Mouse (Mus musculus) embryonic facial prominence, embryonic 15.5 days (tissue): ENCODE results near the gene Epn3. TPM values are rescaled to one million over a fixed set of nuclear protein-coding genes. Genes with fewer than 3 reads are reported as not detected.

ENCODE experiments used
- ATAC-seq: fragments of 200-750 bp; cut with Nextera tagmentation; 2 replicates; pipeline ENCODE4 v1.8.0; 2017; ENCODE audit warnings: low read depth, moderate TSS enrichment; ENCODE audit not compliant: insufficient number of reproducible peaks, low FRiP score, low TSS enrichment
- H3K27ac ChIP-seq: fragments of 300-500 bp; sonication (generic); replicated peaks from 2 replicates; pipeline ENCODE4 v1.5.1; 2015; ENCODE audit warnings: mild to moderate bottlenecking, inconsistent platforms
- H3K27me3 ChIP-seq: fragments of 300-500 bp; sonication (generic); 2 replicates; pipeline ENCODE4 v1.6.1; 2015; ENCODE audit warnings: inconsistent platforms
- H3K36me3 ChIP-seq: fragments of 300-500 bp; sonication (generic); 2 replicates; pipeline ENCODE4 v1.6.1; 2015; ENCODE audit warnings: mild to moderate bottlenecking, inconsistent platforms
- H3K4me1 ChIP-seq: fragments of 300-500 bp; sonication (generic); 2 replicates; pipeline ENCODE4 v1.6.1; 2015; ENCODE audit warnings: inconsistent platforms
- H3K4me2 ChIP-seq: fragments of 300-500 bp; sonication (generic); replicated peaks from 2 replicates; pipeline ENCODE4 v1.6.1; 2015; ENCODE audit warnings: mild to moderate bottlenecking, inconsistent platforms
- H3K4me3 ChIP-seq: fragments of 300-500 bp; sonication (generic); replicated peaks from 2 replicates; pipeline ENCODE4 v1.5.1; 2015; ENCODE audit warnings: mild to moderate bottlenecking, inconsistent platforms
- H3K9ac ChIP-seq: fragments of 300-500 bp; sonication (generic); 2 replicates; pipeline ENCODE4 v1.6.1; 2015; ENCODE audit warnings: inconsistent platforms
- H3K9me3 ChIP-seq: fragments of 300-500 bp; sonication (generic); replicated peaks from 2 replicates; pipeline ENCODE4 v1.6.1; 2016; ENCODE audit warnings: inconsistent platforms
- WGBS: fragments of 180-500 bp; shearing (Covaris S2); methylation state at CpG from one replicate; pipeline ENCODE4 v1.1.7; 2015; 5-methylcytosine and 5-hydroxymethylcytosine counted together
- polyA plus RNA-seq: library from polyadenylated mRNA; unstranded; fragments of >200 nt; fragmentation: Nextera tagmentation; extraction: Ambion mirVana; gene quantifications from 2 replicates; pipeline ENCODE4 v1.2.1, GENCODE M21; 2015

Epn3 gene
- polyA plus RNA-seq, 1 experiment from 2014 or later, result 11.7 TPM

GRCm38 (mm10) chr11:94533171-94533570, 33.4 kb upstream of the Epn3 start:
- no peak overlapping the region for H3K4me2 ChIP-seq
- H3K9me3 ChIP-seq, result no peaks in the 10 kb centered on the region
- H3K36me3 ChIP-seq, result no peaks in the 10 kb centered on the region
- no peak overlapping the region for H3K4me3 ChIP-seq
- ATAC-seq, result no peak
- H3K9ac ChIP-seq, result no peak overlapping the region
- H3K27ac ChIP-seq, result no peak overlapping the region
- peaks cover 7% of the 10 kb centered on the region; the same call in 1 of the 2 replicates for H3K4me1 ChIP-seq
- WGBS, result 82% methylated on average over 8 of the region's 8 CpGs
- no peaks in the 10 kb centered on the region for H3K27me3 ChIP-seq

- no peak for ATAC-seq
- no peak overlapping the region for H3K27ac ChIP-seq
Measured at GRCm38 (mm10) chr11:94528879-94529278, 29.1 kb upstream of the Epn3 start.

GRCm38 (mm10) chr11:94526171-94526879, 26.6 kb upstream of the Epn3 start:
- Histone ChIP-seq H3K27me3 (no peaks in the 10 kb centered on the region), H3K36me3 (no peaks in the 10 kb centered on the region), H3K4me1 (peaks cover 24% of the 10 kb centered on the region; the same call in 1 of the 2 replicates), H3K4me2 (no peak overlapping the region), H3K4me3 (no peak overlapping the region), H3K9me3 (no peaks in the 10 kb centered on the region), H3K9ac (no peak overlapping the region), H3K27ac (0 out of 2 replicates have a peak overlapping the region, but pooled peaks have one; percentile 9)
- 32% methylated on average over 9 of the region's 9 CpGs for WGBS
- ATAC-seq, result peak; percentile 58

More at GRCm38 (mm10) chr11:94528879-94529278, 29.1 kb upstream of the Epn3 start:
- Histone ChIP-seq H3K9ac (no peak overlapping the region), H3K4me2 (no peak overlapping the region), H3K4me1 (peaks cover 17% of the 10 kb centered on the region; the same call in 1 of the 2 replicates), H3K36me3 (no peaks in the 10 kb centered on the region), H3K27me3 (no peaks in the 10 kb centered on the region), H3K9me3 (no peaks in the 10 kb centered on the region), H3K4me3 (no peak overlapping the region)
- 36% methylated on average over 3 of the region's 3 CpGs for WGBS

- Histone ChIP-seq H3K36me3 (no peaks in the 10 kb centered on the region), H3K4me1 (peaks cover 26% of the 10 kb centered on the region; the same call in 1 of the 2 replicates), H3K4me3 (peak within 1 kb of the TSS; percentile 47), H3K9me3 (no peaks in the 10 kb centered on the region), H3K4me2 (peak within 1 kb of the TSS; percentile 83), H3K9ac (peak within 1 kb of the TSS; percentile 21; the same call in 1 of the 2 replicates), H3K27me3 (no peaks in the 10 kb centered on the region), H3K27ac (no peak within 1 kb of the TSS)
- WGBS, result 2% methylated on average over 42 of the region's 42 CpGs
- ATAC-seq, result 0 out of 2 replicates have a peak, but pooled peaks have one; percentile 32
Measured at GRCm38 (mm10) chr11:94521219-94521843, 21.6 kb upstream of the Epn3 start, which contains the start of gene Mycbpap. Gene Mycbpap (minus strand): TSS chr11:94521742.

- Histone ChIP-seq H3K4me2 (no peak overlapping the region), H3K9me3 (no peaks in the 10 kb centered on the region), H3K9ac (no peak overlapping the region), H3K27ac (no peak overlapping the region), H3K4me3 (no peak overlapping the region), H3K27me3 (no peaks in the 10 kb centered on the region), H3K4me1 (peaks cover 6% of the 10 kb centered on the region; the same call in 1 of the 2 replicates), H3K36me3 (no peaks in the 10 kb centered on the region)
- ATAC-seq, result peak; percentile 43; the same call in 1 of the 2 replicates
- 30% methylated on average over 9 of the region's 9 CpGs for WGBS
Measured at GRCm38 (mm10) chr11:94513452-94513851, 13.7 kb upstream of the Epn3 start.

GRCm38 (mm10) chr11:94508976-94509375, 9.2 kb upstream of the Epn3 start:
- WGBS, result 87% methylated on average over 10 of the region's 10 CpGs
- Histone ChIP-seq H3K4me1 (no peaks in the 10 kb centered on the region), H3K9ac (no peak overlapping the region), H3K36me3 (no peaks in the 10 kb centered on the region), H3K9me3 (no peaks in the 10 kb centered on the region), H3K27me3 (no peaks in the 10 kb centered on the region), H3K4me2 (no peak overlapping the region), H3K4me3 (no peak overlapping the region), H3K27ac (no peak overlapping the region)
- ATAC-seq, result no peak

GRCm38 (mm10) chr11:94501482-94501881, 1.7 kb upstream of the Epn3 start:
- no peak overlapping the region for H3K9ac ChIP-seq
- ATAC-seq, result no peak
- H3K9me3 ChIP-seq, result no peaks in the 10 kb centered on the region
- H3K27me3 ChIP-seq, result no peaks in the 10 kb centered on the region; the same call in 1 of the 2 replicates
- no peak overlapping the region for H3K27ac ChIP-seq
- H3K4me2 ChIP-seq, result no peak overlapping the region
- WGBS, result 61% methylated on average over 8 of the region's 8 CpGs
- no peak overlapping the region for H3K4me3 ChIP-seq
- no peaks in the 10 kb centered on the region for H3K36me3 ChIP-seq
- H3K4me1 ChIP-seq, result peaks cover 34% of the 10 kb centered on the region

GRCm38 (mm10) chr11:94500362-94500761, 588 bp upstream of the Epn3 start:
- 23% methylated on average over 8 of the region's 8 CpGs for WGBS
- no peak overlapping the region for H3K9ac ChIP-seq

GRCm38 (mm10) chr11:94499035-94499434, 739 bp downstream of the Epn3 start:
- no peaks in the 10 kb centered on the region; the same call in 1 of the 2 replicates for H3K27me3 ChIP-seq
- peaks cover 34% of the 10 kb centered on the region for H3K4me1 ChIP-seq
- WGBS, result 13% methylated on average over 2 of the region's 2 CpGs
- peak overlapping the region; percentile 57 for H3K4me2 ChIP-seq
- peak overlapping the region; percentile 86 for H3K27ac ChIP-seq
- no peaks in the 10 kb centered on the region for H3K36me3 ChIP-seq
- no peaks in the 10 kb centered on the region for H3K9me3 ChIP-seq
- peak overlapping the region; percentile 12; the same call in 1 of the 2 replicates for H3K9ac ChIP-seq
- peak overlapping the region; percentile 40 for H3K4me3 ChIP-seq
- ATAC-seq, result no peak

More at GRCm38 (mm10) chr11:94500362-94500761, 588 bp upstream of the Epn3 start:
- H3K36me3 ChIP-seq, result no peaks in the 10 kb centered on the region
- H3K27me3 ChIP-seq, result no peaks in the 10 kb centered on the region; the same call in 1 of the 2 replicates
- peak overlapping the region; percentile 57 for H3K4me2 ChIP-seq
- peaks cover 34% of the 10 kb centered on the region for H3K4me1 ChIP-seq
- no peak overlapping the region; the same call in 1 of the 2 replicates for H3K27ac ChIP-seq
- peak overlapping the region; percentile 40 for H3K4me3 ChIP-seq
- H3K9me3 ChIP-seq, result no peaks in the 10 kb centered on the region
- ATAC-seq, result no peak

GRCm38 (mm10) chr11:94498093-94498996, 1.4 kb downstream of the Epn3 start:
- H3K4me1 ChIP-seq, result peaks cover 34% of the 10 kb centered on the region
- WGBS, result 14% methylated on average over 19 of the region's 19 CpGs
- H3K9me3 ChIP-seq, result no peaks in the 10 kb centered on the region
- no peak for ATAC-seq
- peak overlapping the region; percentile 86 for H3K27ac ChIP-seq
- H3K9ac ChIP-seq, result no peak overlapping the region
- H3K4me3 ChIP-seq, result peak overlapping the region; percentile 40
- H3K27me3 ChIP-seq, result no peaks in the 10 kb centered on the region; the same call in 1 of the 2 replicates
- no peaks in the 10 kb centered on the region for H3K36me3 ChIP-seq
- peak overlapping the region; percentile 57 for H3K4me2 ChIP-seq
